ENCODE assay signal across 8 mouse cellular contexts in the genomic region with DNA sequence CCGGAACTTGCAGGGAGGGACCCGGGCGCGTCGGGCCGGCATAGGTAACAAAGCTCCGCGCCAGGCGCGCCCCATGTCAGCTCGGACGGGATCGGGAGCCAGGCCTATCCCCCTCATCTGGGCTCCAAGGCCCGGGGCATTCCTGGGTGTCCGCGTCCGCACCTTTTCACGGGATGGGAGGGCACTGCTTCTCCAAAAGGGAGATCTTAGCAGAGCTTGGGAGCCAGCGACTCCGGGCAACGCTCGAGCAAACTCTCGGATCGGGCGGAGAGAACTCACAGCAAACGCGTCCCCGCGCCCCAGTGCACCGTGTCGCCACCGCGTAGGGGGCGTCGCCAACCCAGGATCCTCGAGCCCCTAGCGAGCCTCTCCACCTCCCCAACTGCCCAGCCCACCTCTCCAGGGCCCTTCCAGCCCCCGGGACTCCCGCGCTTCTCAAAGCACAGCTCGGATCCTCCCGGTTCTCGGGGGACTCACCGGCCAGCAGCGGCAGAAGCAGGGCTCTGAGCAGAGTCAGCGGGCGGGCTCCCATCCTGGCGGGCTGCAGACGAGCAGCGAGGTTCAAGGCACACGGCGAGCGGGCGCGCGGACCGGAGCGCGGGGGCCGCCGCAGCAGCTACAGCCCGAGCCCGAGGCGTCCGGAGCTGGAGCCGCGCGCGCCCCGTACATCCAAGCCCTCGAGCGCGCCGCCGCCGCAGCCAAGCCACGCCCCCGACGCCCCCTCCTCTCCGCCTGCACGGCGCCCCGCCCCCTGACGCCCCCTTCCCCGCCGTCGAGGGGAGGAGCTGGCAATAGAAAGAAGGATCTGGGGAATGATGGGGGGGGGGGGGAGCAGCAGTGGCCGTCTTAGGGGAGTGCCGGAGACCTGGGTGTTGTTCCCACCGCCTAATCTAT. TPM values are rescaled to one million over a fixed set of nuclear protein-coding genes. Genes with fewer than 3 reads are reported as not detected.
DNase-seq lines count a peak whose midpoint lies in the region; TF ChIP-seq lines count a peak whose summit lies in the region.

Gene Ptk7, minus strand, starts transcription at position 714 of the 894 bp plus-strand sequence.

- no peak for TF ChIP-seq CTCF in cortical plate, adult 2 months (IDR thresholded peaks at IDR 0.05; ENCODE audit: extremely low read depth, insufficient read depth, low read length)

- no peaks in the 10 kb centered on the region for H3K27me3 ChIP-seq in heart, embryonic 10.5 days (ENCODE audit: insufficient read depth, poor library complexity, severe bottlenecking)

- no peak within 1 kb of the TSS for H3K27ac ChIP-seq in cortical plate, adult 2 months (ENCODE audit: insufficient read depth, low read length)
- H3K27ac ChIP-seq in heart, embryonic 10.5 days = peak within 1 kb of the TSS; percentile 96

- peaks cover 20% of the 10 kb centered on the region; the same call in 1 of the 2 replicates for H3K36me3 ChIP-seq in heart, embryonic 10.5 days

- DNase-seq in spleen, postnatal 4 days (ENCODE audit: low spot score in 2 of 2) = peak; percentile 45 to 69
- DNase-seq in spleen, adult 12 weeks (ENCODE audit: low spot score) = no peak
- DNase-seq in heart, embryonic 10.5 days (ENCODE audit: low spot score) = peak; percentile 93
- peak; percentile 33 to 78 for DNase-seq in kidney, postnatal 36 days
- peak; percentile 91 for DNase-seq in lung, postnatal 10 days
- DNase-seq in retina, embryonic 14.5 days (ENCODE audit: low spot score) = peak; percentile 89
- DNase-seq in yolk sac, embryonic 10.5 days (ENCODE audit: low spot score) = peak; percentile 92

- H3K4me3 ChIP-seq in cortical plate, adult 2 months (ENCODE audit: insufficient read depth, low read length) = peak within 1 kb of the TSS; percentile 89
- H3K4me3 ChIP-seq in heart, embryonic 10.5 days = peak within 1 kb of the TSS; percentile 97

- H3K9me3 ChIP-seq in heart, embryonic 10.5 days = no peaks in the 10 kb centered on the region

- no peaks in the 10 kb centered on the region; the same call in 1 of the 2 replicates for H3K4me1 ChIP-seq in cortical plate, adult 2 months (ENCODE audit: control insufficient read depth, insufficient read depth, low read length)
- H3K4me1 ChIP-seq in heart, embryonic 10.5 days = peaks cover 65% of the 10 kb centered on the region

- no peak for TF ChIP-seq POLR2A in cortical plate, adult 2 months (IDR thresholded peaks at IDR 0.05; ENCODE audit: extremely low read depth, insufficient read depth, low read length)

- under 1% methylated on average over 79 of the region's 90 CpGs for WGBS in heart, embryonic 10.5 days

RNA-seq across cellular contexts. Expression of gene Ptk7, which starts in this region (rescaled TPM):
- polyA plus RNA-seq in cortical plate, adult 2 months (2012; rRNA removed) = 6.5 and 6.8 TPM in 2 replicates
- polyA plus RNA-seq in heart, embryonic 10.5 days (2016; fragmentation: Nextera tagmentation; extraction: Ambion mirVana) = 65.4 and 67.7 TPM in 2 replicates
